Mouse (Mus musculus): ENCODE measurements at regions not wholly inside any gene's neighbourhood (a gene's known extent, or its start where the extent isn't known, plus 50 kb on each side); places are given as distances from the start of the nearest gene placed in this dataset.

- no peak for DNase-seq (ENCODE audit: low spot score in 2 of 2)
These were observed 59.7 kb downstream of the H2al1j start for GRCm38 (mm10) chrX:11387200-11387940.

GRCm38 (mm10) chrX:11388860-11389259 lies 61.2 kb downstream of the H2al1j start:
- no peak for DNase-seq (ENCODE audit: low spot score in 2 of 2)

GRCm38 (mm10) chrX:11400406-11400805 lies 72.8 kb downstream of the H2al1j start:
- no peak for DNase-seq (ENCODE audit: low spot score in 2 of 2)

GRCm38 (mm10) chrX:11404369-11404768 lies 76.7 kb downstream of the H2al1j start:
- no peak for DNase-seq (ENCODE audit: low spot score in 2 of 2)

- DNase-seq (ENCODE audit: low spot score in 2 of 2): no peak
These were observed 84.7 kb downstream of the H2al1j start for GRCm38 (mm10) chrX:11412316-11412826.

- no peak for DNase-seq (ENCODE audit: low spot score in 2 of 2)
These were observed 88.0 kb downstream of the H2al1j start for GRCm38 (mm10) chrX:11415662-11416061.

GRCm38 (mm10) chrX:11416510-11416909 lies 88.9 kb downstream of the H2al1j start:
- no peak for DNase-seq (ENCODE audit: low spot score in 2 of 2)

GRCm38 (mm10) chrX:11417861-11418260 lies 90.2 kb downstream of the H2al1j start:
- DNase-seq (ENCODE audit: low spot score in 2 of 2): no peak

- no peak for DNase-seq (ENCODE audit: low spot score in 2 of 2)
These were observed 90.6 kb downstream of the H2al1j start for GRCm38 (mm10) chrX:11418261-11418660.

GRCm38 (mm10) chrX:11419162-11419631 lies 91.6 kb downstream of the H2al1j start:
- DNase-seq (ENCODE audit: low spot score in 2 of 2): no peak

GRCm38 (mm10) chrX:11432403-11433004 lies 104.9 kb downstream of the H2al1j start:
- no peak for DNase-seq (ENCODE audit: low spot score in 2 of 2)

GRCm38 (mm10) chrX:11435338-11435737 lies 107.7 kb downstream of the H2al1j start:
- no peak for DNase-seq (ENCODE audit: low spot score in 2 of 2)

- no peak for DNase-seq (ENCODE audit: low spot score in 2 of 2)
These were observed 109.7 kb downstream of the H2al1j start for GRCm38 (mm10) chrX:11437151-11437944.

- DNase-seq (ENCODE audit: low spot score in 2 of 2): no peak
These were observed 115.9 kb downstream of the H2al1j start for GRCm38 (mm10) chrX:11443543-11443942.

GRCm38 (mm10) chrX:11444261-11444725 lies 116.7 kb downstream of the H2al1j start:
- DNase-seq (ENCODE audit: low spot score in 2 of 2): no peak

GRCm38 (mm10) chrX:11448711-11449110 lies 121.1 kb downstream of the H2al1j start:
- DNase-seq (ENCODE audit: low spot score in 2 of 2): no peak

GRCm38 (mm10) chrX:11458521-11458920 lies 130.9 kb downstream of the H2al1j start:
- no peak for DNase-seq (ENCODE audit: low spot score in 2 of 2)

- DNase-seq (ENCODE audit: low spot score in 2 of 2): no peak
These were observed 136.4 kb downstream of the H2al1j start for GRCm38 (mm10) chrX:11463955-11464511.

- DNase-seq (ENCODE audit: low spot score in 2 of 2): no peak
These were observed 138.6 kb downstream of the H2al1j start for GRCm38 (mm10) chrX:11466191-11466590.

- DNase-seq (ENCODE audit: low spot score in 2 of 2): no peak
These were observed 152.2 kb downstream of the H2al1j start for GRCm38 (mm10) chrX:11479696-11480339.

GRCm38 (mm10) chrX:11482141-11482540 lies 154.5 kb downstream of the H2al1j start:
- no peak for DNase-seq (ENCODE audit: low spot score in 2 of 2)

All from thymus, postnatal 10 days (tissue).